Mouse (Mus musculus) heart, postnatal 0 days (tissue): ENCODE results near the gene Itga5.

Experiments used
- CTCF ChIP-seq: IDR thresholded peaks from 2 replicates; pipeline ENCODE4 v1.5.1; 2016; ENCODE audit warnings: antibody characterized with exemption, control low read depth, low read depth
- EP300 ChIP-seq: IDR thresholded peaks from 2 replicates; pipeline ENCODE4 v1.6.1; 2016; ENCODE audit warnings: antibody characterized with exemption, low read depth

DNA sequence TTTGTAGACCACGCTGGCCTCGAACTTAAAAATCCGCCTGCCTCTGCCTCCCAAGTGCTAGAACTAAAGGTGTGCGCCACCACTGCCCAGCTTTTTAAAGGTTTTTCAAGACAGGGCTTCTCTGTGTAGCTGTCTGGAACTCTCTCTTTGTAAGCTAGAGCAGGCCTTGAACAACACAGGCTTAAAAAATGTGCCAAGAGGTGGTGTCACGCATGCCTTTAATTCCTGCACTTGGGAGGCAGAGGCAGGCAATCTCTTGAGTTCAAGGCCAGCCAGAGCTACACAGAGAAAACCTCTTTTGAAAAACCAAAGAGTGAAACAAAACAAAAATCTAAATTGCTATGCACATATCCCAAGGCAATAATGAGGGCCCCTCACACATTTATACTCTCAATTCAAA lies 34.8 kb upstream of the Itga5 start:
- TF ChIP-seq CTCF (no peak), EP300 (no peak)
